ENCODE assay signal across 11 mouse cellular contexts in the genomic region with DNA sequence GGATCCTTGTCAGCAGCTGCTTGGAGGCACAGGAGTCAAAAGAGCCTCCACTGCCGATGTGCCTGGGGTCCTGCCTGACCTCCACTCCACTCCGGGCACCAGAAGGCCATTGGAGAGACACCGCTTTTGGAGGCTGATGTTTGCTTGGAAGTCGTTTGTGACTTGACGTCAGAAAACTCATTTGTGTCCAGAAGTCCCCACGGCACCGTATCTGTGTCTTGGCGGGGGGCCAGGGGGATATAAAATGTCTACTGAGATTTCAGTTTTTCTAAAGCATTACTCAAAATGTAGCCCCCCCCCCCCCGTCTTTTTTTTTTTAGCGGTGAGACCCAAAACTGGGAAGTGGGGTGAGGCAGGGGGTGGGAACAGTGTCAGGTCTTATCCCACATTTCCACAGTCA.
DNase-seq lines count a peak whose midpoint lies in the region; ATAC-seq and TF ChIP-seq lines count a peak whose summit lies in the region.
"Had no signal": no experiment of that assay in that cellular context is flagged by ENCODE, and none has a peak within 500 bp of the region (broad histone marks: within the 10 kb centered on the region; RNA-seq: fewer than 3 reads in every experiment).

No protein-coding gene starts in this region.

- WGBS in heart, embryonic 13.5 days, result 54% methylated on average over 10 of the region's 10 CpGs
- 69% methylated on average over 10 of the region's 10 CpGs for WGBS in liver, postnatal 0 days (ENCODE audit: insufficient replicate concordance)
- WGBS in liver, embryonic 11.5 days, result 80% methylated on average over 10 of the region's 10 CpGs

- DNase-seq in heart, adult 18-20 months, result no peak
- no peak for DNase-seq in liver, postnatal 0 days
- no peak for DNase-seq in liver, embryonic 11.5 days (ENCODE audit: low spot score)
- peak; percentile 9 for DNase-seq in thymus, postnatal 25 days
- DNase-seq in thymus, postnatal 36 days, result no peak
- no peak for DNase-seq in left cerebral cortex, adult 2 months (ENCODE audit: extremely low spot score in 1 of 2, low spot score in 2 of 2)
- DNase-seq: cerebellum, adult 11-12 months; kidney, adult 8-10 months had no signal

- H3K4me3 ChIP-seq in heart, embryonic 13.5 days, result no peak overlapping the region
- H3K4me3 ChIP-seq in liver, postnatal 0 days (ENCODE audit: low read depth, low read length), result no peak overlapping the region
- no peak overlapping the region for H3K4me3 ChIP-seq in liver, embryonic 11.5 days (ENCODE audit: low read depth, low read length)
- H3K4me3 ChIP-seq in left cerebral cortex, adult 2 months, result no peak overlapping the region

- H3K27me3 ChIP-seq in heart, embryonic 13.5 days (replicated peaks), result no peaks in the 10 kb centered on the region
- no peaks in the 10 kb centered on the region for H3K27me3 ChIP-seq in liver, postnatal 0 days (ENCODE audit: insufficient read depth, low read length)
- no peaks in the 10 kb centered on the region for H3K27me3 ChIP-seq in liver, embryonic 11.5 days (replicated peaks; ENCODE audit: control insufficient read depth, insufficient read depth, low read length)

- peak overlapping the region; percentile 56 for H3K27ac ChIP-seq in heart, embryonic 13.5 days (replicated peaks)
- H3K27ac ChIP-seq in liver, postnatal 0 days (ENCODE audit: low read depth), result peak overlapping the region; percentile 41; the same call in 1 of the 2 replicates
- no peak overlapping the region for H3K27ac ChIP-seq in liver, embryonic 11.5 days (ENCODE audit: low read depth, low read length)
- no peak overlapping the region for H3K27ac ChIP-seq in left cerebral cortex, adult 2 months

- intact Hi-C loops in left cerebral cortex, adult 2 months (cut with DNase I), result no loop called here

- H3K4me2 ChIP-seq in heart, embryonic 13.5 days, result no peak overlapping the region
- H3K4me2 ChIP-seq in liver, postnatal 0 days (ENCODE audit: low read depth, low read length), result 0 out of 2 replicates have a peak overlapping the region, but pooled peaks have one; percentile 11
- no peak overlapping the region for H3K4me2 ChIP-seq in liver, embryonic 11.5 days

- TF ChIP-seq CTCF in liver, postnatal 0 days (IDR thresholded peaks at IDR 0.05; ENCODE audit: low read depth), result no peak
- no peak for TF ChIP-seq CTCF in left cerebral cortex, adult 2 months (IDR thresholded peaks at IDR 0.05)

- no peak for TF ChIP-seq EP300 in liver, postnatal 0 days (IDR thresholded peaks at IDR 0.05; ENCODE audit: low read depth)

- peaks cover 30% of the 10 kb centered on the region for H3K4me1 ChIP-seq in heart, embryonic 13.5 days
- H3K4me1 ChIP-seq in liver, postnatal 0 days (ENCODE audit: insufficient read depth), result 0 out of 2 replicates have a peak, but pooled peaks cover 3% of the 10 kb centered on the region
- H3K4me1 ChIP-seq in liver, embryonic 11.5 days (replicated peaks; ENCODE audit: control insufficient read depth, insufficient read depth, low read length), result no peaks in the 10 kb centered on the region

- H3K36me3 ChIP-seq in heart, embryonic 13.5 days, result peaks cover 66% of the 10 kb centered on the region
- H3K36me3 ChIP-seq in liver, postnatal 0 days (replicated peaks; ENCODE audit: insufficient read depth, low read length), result no peaks in the 10 kb centered on the region
- H3K36me3 ChIP-seq in liver, embryonic 11.5 days (ENCODE audit: control insufficient read depth, insufficient read depth, low read length), result no peaks in the 10 kb centered on the region

- no peak overlapping the region for H3K9ac ChIP-seq in heart, embryonic 13.5 days
- H3K9ac ChIP-seq in liver, postnatal 0 days (replicated peaks), result no peak overlapping the region
- no peak overlapping the region for H3K9ac ChIP-seq in liver, embryonic 11.5 days (ENCODE audit: low read depth, low read length)

- ATAC-seq in heart, embryonic 13.5 days (ENCODE audit: extremely low read depth, insufficient number of reproducible peaks, low FRiP score, low TSS enrichment), result no peak
- no peak for ATAC-seq in liver, postnatal 0 days
- no peak for ATAC-seq in liver, embryonic 11.5 days (replicated peaks; ENCODE audit: low FRiP score)
- 0 out of 2 replicates have a peak, but pooled peaks have one; percentile 2 for ATAC-seq in neutrophil, adult 5-6 weeks (ENCODE audit: extremely low read depth, insufficient number of reproducible peaks, low FRiP score, poor library complexity, severe bottlenecking)
- ATAC-seq: midbrain, embryonic 16.5 days had no signal

- no peaks in the 10 kb centered on the region for H3K9me3 ChIP-seq in heart, embryonic 13.5 days
- no peaks in the 10 kb centered on the region for H3K9me3 ChIP-seq in liver, postnatal 0 days (ENCODE audit: low read length)
- H3K9me3 ChIP-seq in liver, embryonic 11.5 days (ENCODE audit: control insufficient read depth, low read length), result no peaks in the 10 kb centered on the region

Comparison
In these comparisons a context has a peak if more than half of its experiments do, and no peak if none do; other contexts are left out.
1. H3K27ac ChIP-seq: peak in heart, embryonic 13.5 days (single experiment) and liver, postnatal 0 days (single experiment); none in liver, embryonic 11.5 days (single experiment) and left cerebral cortex, adult 2 months (single experiment).